Mouse (Mus musculus): Measurements from ENCODE around the gene Nav2. TPM values are rescaled to one million over a fixed set of nuclear protein-coding genes. Genes with fewer than 3 reads are reported as not detected.

Gene Nav2
- total and polyA plus RNA-seq, 3 experiments: 2.0 to 2.7 TPM; not detected in 1

- H3K9me3 ChIP-seq (replicated peaks; ENCODE audit: insufficient read depth, low read length): no peaks in the 10 kb centered on the region
- H3K79me2 ChIP-seq (ENCODE audit: control insufficient read depth, insufficient read depth, low read length, poor library complexity): no peaks in the 10 kb centered on the region
- no peaks in the 10 kb centered on the region for H3K4me1 ChIP-seq (ENCODE audit: control insufficient read depth in 1 of 2, insufficient read depth in 2 of 2, low read length in 2 of 2)
- H3K36me3 ChIP-seq (ENCODE audit: control insufficient read depth in 1 of 2, insufficient read depth in 2 of 2, low read length in 2 of 2): no peaks in the 10 kb centered on the region
- no peak overlapping the region for H3K27ac ChIP-seq (ENCODE audit: control insufficient read depth, low read depth, low read length)
- H3K27me3 ChIP-seq (ENCODE audit: control insufficient read depth in 1 of 2, insufficient read depth in 2 of 2, low read length in 2 of 2): peaks cover 0 to 3% of the 10 kb centered on the region in 2 experiments; a peak in 2 of 4 replicates
- no peak for DNase-seq (ENCODE audit: low read depth, low spot score)
- no peak overlapping the region for H3K4me3 ChIP-seq (ENCODE audit: control insufficient read depth in 1 of 2, insufficient read depth in 1 of 2, low read depth in 2 of 2, low read length in 2 of 2)
- no peak overlapping the region for H3K9ac ChIP-seq (ENCODE audit: control insufficient read depth, low read depth, low read length, poor library complexity, severe bottlenecking)
- no peak for TF ChIP-seq MAX (IDR thresholded peaks at IDR 0.05; ENCODE audit: low read length)
- no peak for TF ChIP-seq ELF1 (IDR thresholded peaks at IDR 0.05; ENCODE audit: low read depth, low read length)
- no peak for TF ChIP-seq ZMIZ1 (IDR thresholded peaks at IDR 0.05; ENCODE audit: low read depth, low read length)
- no peak for TF ChIP-seq POLR2AphosphoS5 (IDR thresholded peaks at IDR 0.05; ENCODE audit: borderline replicate concordance, low read depth, low read length)
- TF ChIP-seq MYB (IDR thresholded peaks at IDR 0.05; ENCODE audit: low read depth, low read length): no peak
- no peak for TF ChIP-seq CTCF (IDR thresholded peaks at IDR 0.05 in 2 of 3, conservative IDR thresholded peaks at IDR 0.05 in 1 of 3; ENCODE audit: control insufficient read depth in 1 of 3, insufficient read depth in 1 of 3, low read depth in 2 of 3, low read length in 3 of 3, poor library complexity in 1 of 3, severe bottlenecking in 1 of 3)
Observed at GRCm38 (mm10) chr7:49158641-49159381, 250.3 kb downstream of the Nav2 start.

- Histone ChIP-seq H3K4me1 (ENCODE audit: control insufficient read depth in 1 of 2, insufficient read depth in 2 of 2, low read length in 2 of 2) (no peaks in the 10 kb centered on the region), H3K79me2 (ENCODE audit: control insufficient read depth, insufficient read depth, low read length, poor library complexity) (no peaks in the 10 kb centered on the region), H3K4me3 (ENCODE audit: control insufficient read depth in 1 of 2, insufficient read depth in 1 of 2, low read depth in 2 of 2, low read length in 2 of 2) (no peak overlapping the region), H3K9me3 (replicated peaks; ENCODE audit: insufficient read depth, low read length) (no peaks in the 10 kb centered on the region), H3K27me3 (ENCODE audit: control insufficient read depth in 1 of 2, insufficient read depth in 2 of 2, low read length in 2 of 2) (peaks cover 0 to 2% of the 10 kb centered on the region in 2 experiments; a peak in 2 of 4 replicates), H3K27ac (ENCODE audit: control insufficient read depth, low read depth, low read length) (no peak overlapping the region), H3K36me3 (ENCODE audit: control insufficient read depth in 1 of 2, insufficient read depth in 2 of 2, low read length in 2 of 2) (no peaks in the 10 kb centered on the region), H3K9ac (ENCODE audit: control insufficient read depth, low read depth, low read length, poor library complexity, severe bottlenecking) (no peak overlapping the region)
- DNase-seq (ENCODE audit: low read depth, low spot score): no peak
- TF ChIP-seq RCOR1 (IDR thresholded peaks at IDR 0.05; ENCODE audit: low read depth, low read length) (no peak), SMC3 (IDR thresholded peaks at IDR 0.05; ENCODE audit: low read depth, low read length) (no peak), USF2 (IDR thresholded peaks at IDR 0.05; ENCODE audit: borderline replicate concordance in 1 of 2, insufficient read depth in 1 of 2, low read depth in 1 of 2, low read length in 2 of 2) (no peak), MXI1 (IDR thresholded peaks at IDR 0.05; ENCODE audit: low read depth, low read length) (no peak), MEF2A (IDR thresholded peaks at IDR 0.05; ENCODE audit: extremely low read depth, insufficient replicate concordance, low read depth, low read length, poor library complexity, severe bottlenecking) (no peak), MYB (IDR thresholded peaks at IDR 0.05; ENCODE audit: low read depth, low read length) (no peak), GATA1 (IDR thresholded peaks at IDR 0.05; ENCODE audit: low read depth, low read length) (no peak), TAL1 (IDR thresholded peaks at IDR 0.05; ENCODE audit: low read length) (no peak), BHLHE40 (IDR thresholded peaks at IDR 0.05; ENCODE audit: borderline replicate concordance, low read depth, low read length) (no peak), POLR2AphosphoS2 (IDR thresholded peaks at IDR 0.05; ENCODE audit: low read length) (no peak), NELFE (IDR thresholded peaks at IDR 0.05; ENCODE audit: low read depth, low read length) (no peak), GABPA (IDR thresholded peaks at IDR 0.05; ENCODE audit: low read depth, low read length) (no peak), ZKSCAN1 (IDR thresholded peaks at IDR 0.05; ENCODE audit: low read depth, low read length) (no peak), CHD1 (IDR thresholded peaks at IDR 0.05; ENCODE audit: low read depth, low read length) (no peak), EP300 (IDR thresholded peaks at IDR 0.05; ENCODE audit: low read depth in 1 of 2, low read length in 2 of 2) (no peak)
Observed at GRCm38 (mm10) chr7:49159646-49160555, 251.4 kb downstream of the Nav2 start.

Data from MEL (cell line).